Mouse (Mus musculus) myocyte (in vitro differentiated cells): ENCODE data around the gene Best2. TPM values are rescaled to one million over a fixed set of nuclear protein-coding genes. Genes with fewer than 3 reads are reported as not detected.

Experiments used
- H3K27me3 ChIP-seq: one replicate; pipeline ENCODE4 v1.6.1; 2011; ENCODE audit not compliant: control insufficient read depth, insufficient read depth, insufficient read length
- H3K36me3 ChIP-seq: one replicate; pipeline ENCODE4 v1.6.1; 2011; ENCODE audit not compliant: control insufficient read depth, insufficient read depth
- H3K4me2 ChIP-seq: one replicate; pipeline ENCODE4 v1.6.1; 2011; ENCODE audit warnings: low read depth, control low read depth
- H3K4me3 ChIP-seq: one replicate; pipeline ENCODE4 v1.5.1; 2011; ENCODE audit warnings: mild to moderate bottlenecking, control low read depth, moderate library complexity
- H3K79me2 ChIP-seq: one replicate; pipeline ENCODE4 v1.6.1; 2011; ENCODE audit not compliant: control insufficient read depth, insufficient read depth
- H3ac ChIP-seq: one replicate; pipeline ENCODE4 v1.6.1; 2011; ENCODE audit not compliant: control insufficient read depth, insufficient read length
- CEBPB ChIP-seq: IDR thresholded peaks from 2 replicates; pipeline ENCODE4 v1.6.1; 2011; ENCODE audit warnings: mild to moderate bottlenecking, moderate library complexity; ENCODE audit not compliant: poor library complexity, insufficient read depth, severe bottlenecking
- E2F4 ChIP-seq: IDR thresholded peaks from one replicate; pipeline ENCODE4 v1.6.1; 2011; ENCODE audit warnings: mild to moderate bottlenecking, control low read depth, moderate library complexity; ENCODE audit not compliant: insufficient read depth
- MAX ChIP-seq: IDR thresholded peaks from one replicate; pipeline ENCODE4 v1.6.1; 2011; ENCODE audit warnings: low read depth, mild to moderate bottlenecking, control low read depth
- MYOD1 ChIP-seq, 3 experiments: IDR thresholded peaks; one replicate each; pipeline ENCODE4 v1.6.1; 2011; ENCODE audit warnings: control low read depth in 2 of 3, low read depth in 2 of 3, mild to moderate bottlenecking in 2 of 3, moderate library complexity in 1 of 3; ENCODE audit not compliant: insufficient read length in 2 of 3, control insufficient read depth in 1 of 3
- MYOG ChIP-seq, 3 experiments: IDR thresholded peaks; one replicate each; pipeline ENCODE4 v1.6.1; 2011; ENCODE audit warnings: control low read depth in 2 of 3, low read depth in 2 of 3, mild to moderate bottlenecking in 2 of 3; ENCODE audit not compliant: insufficient read length in 2 of 3, control insufficient read depth in 1 of 3, insufficient read depth in 1 of 3
- POLR2A ChIP-seq: IDR thresholded peaks from one replicate; pipeline ENCODE4 v1.6.1; 2011; ENCODE audit warnings: low read depth, mild to moderate bottlenecking, control low read depth, moderate library complexity; ENCODE audit not compliant: insufficient read length
- POLR2AphosphoS2 ChIP-seq: IDR thresholded peaks from one replicate; pipeline ENCODE4 v1.6.1; 2011; ENCODE audit warnings: low read depth, control low read depth; ENCODE audit not compliant: insufficient read length
- REST ChIP-seq: IDR thresholded peaks from one replicate; pipeline ENCODE4 v1.6.1; 2011; ENCODE audit warnings: mild to moderate bottlenecking, control low read depth, moderate library complexity; ENCODE audit not compliant: insufficient read depth, insufficient read length
- SRF ChIP-seq: IDR thresholded peaks from one replicate; pipeline ENCODE4 v1.6.1; 2011; ENCODE audit warnings: low read depth; ENCODE audit not compliant: control insufficient read depth, insufficient read length
- TCF12 ChIP-seq: IDR thresholded peaks from one replicate; pipeline ENCODE4 v1.6.1; 2011; ENCODE audit warnings: mild to moderate bottlenecking, control low read depth; ENCODE audit not compliant: poor library complexity, insufficient read depth, severe bottlenecking
- TCF3 ChIP-seq: IDR thresholded peaks from one replicate; pipeline ENCODE4 v1.6.1; 2011; ENCODE audit warnings: low read depth, control low read depth; ENCODE audit not compliant: insufficient read length
- USF1 ChIP-seq: IDR thresholded peaks from one replicate; pipeline ENCODE4 v1.6.1; 2011; ENCODE audit warnings: low read depth, mild to moderate bottlenecking, control low read depth, moderate library complexity
- polyA plus RNA-seq: library from polyadenylated mRNA; unstranded; fragments of >200 nt; fragmentation: generic; extraction: Trizol; gene quantifications from one replicate; pipeline ENCODE4 v1.2.1, GENCODE M21; 2012; ENCODE audit warnings: missing spikeins

Gene Best2
- polyA plus RNA-seq, 1 experiment = not detected

GRCm38 (mm10) chr8:84976763-84977434 is 37.4 kb downstream of the Best2 start:
- Histone ChIP-seq H3ac (peak overlapping the region; percentile 64), H3K79me2 (peaks cover 18% of the 10 kb centered on the region), H3K4me2 (peak overlapping the region; percentile 99), H3K4me3 (peak overlapping the region; percentile 92), H3K36me3 (peaks cover 7% of the 10 kb centered on the region), H3K27me3 (no peaks in the 10 kb centered on the region)
- no peak for TF ChIP-seq E2F4
- TF ChIP-seq MAX = no peak
- no peak for TF ChIP-seq POLR2AphosphoS2
- TF ChIP-seq POLR2A = no peak
- no peak for TF ChIP-seq CEBPB
- no peak for TF ChIP-seq TCF3
- TF ChIP-seq SRF = no peak
- TF ChIP-seq MYOG (IDR thresholded peaks at IDR 0.05; ENCODE audit: control insufficient read depth in 1 of 3, insufficient read depth in 1 of 3, insufficient read length in 2 of 3, low read depth in 2 of 3) = no peak

GRCm38 (mm10) chr8:84976031-84976762 is 38.1 kb downstream of the Best2 start:
- Histone ChIP-seq H3K27me3 (no peaks in the 10 kb centered on the region), H3ac (peak overlapping the region; percentile 64), H3K4me2 (peak overlapping the region; percentile 99), H3K79me2 (peaks cover 18% of the 10 kb centered on the region), H3K36me3 (peaks cover 7% of the 10 kb centered on the region), H3K4me3 (peak overlapping the region; percentile 92)
- TF ChIP-seq USF1 = no peak
- TF ChIP-seq POLR2AphosphoS2 = peak; percentile 97
- TF ChIP-seq POLR2A = peak; percentile 86
- TF ChIP-seq MYOD1 (IDR thresholded peaks at IDR 0.05; ENCODE audit: control insufficient read depth in 1 of 3, insufficient read length in 2 of 3, low read depth in 2 of 3) = peak in 1 of 3 experiments; percentile 33
- TF ChIP-seq SRF = peak; percentile 100
- no peak for TF ChIP-seq CEBPB
- no peak for TF ChIP-seq E2F4
- TF ChIP-seq MAX = no peak
- TF ChIP-seq TCF3 = peak; percentile 13
- peak; percentile 8 for TF ChIP-seq TCF12
- no peak for TF ChIP-seq REST
- peak; percentile 17 to 87 (median 50) for TF ChIP-seq MYOG (IDR thresholded peaks at IDR 0.05; ENCODE audit: control insufficient read depth in 1 of 3, insufficient read depth in 1 of 3, insufficient read length in 2 of 3, low read depth in 2 of 3)

- Histone ChIP-seq H3K79me2 (peaks cover 22% of the 10 kb centered on the region), H3K27me3 (no peaks in the 10 kb centered on the region), H3ac (no peak overlapping the region), H3K4me2 (peak overlapping the region; percentile 99), H3K36me3 (peaks cover 7% of the 10 kb centered on the region), H3K4me3 (peak overlapping the region; percentile 92)
- TF ChIP-seq POLR2A (no peak), POLR2AphosphoS2 (peak; percentile 68)
These were observed 38.9 kb downstream of the Best2 start for GRCm38 (mm10) chr8:84975434-84975833.

- H3K4me2 ChIP-seq = peak overlapping the region; percentile 99
- TF ChIP-seq MYOG (IDR thresholded peaks at IDR 0.05; ENCODE audit: control insufficient read depth in 1 of 3, insufficient read depth in 1 of 3, insufficient read length in 2 of 3, low read depth in 2 of 3) (no peak), POLR2A (no peak), REST (no peak), E2F4 (no peak), SRF (no peak), MYOD1 (IDR thresholded peaks at IDR 0.05; ENCODE audit: control insufficient read depth in 1 of 3, insufficient read length in 2 of 3, low read depth in 2 of 3) (no peak), MAX (no peak), CEBPB (no peak), TCF12 (no peak), POLR2AphosphoS2 (no peak), USF1 (no peak), TCF3 (no peak)
These were observed 39.7 kb downstream of the Best2 start for GRCm38 (mm10) chr8:84974543-84975142.

More at GRCm38 (mm10) chr8:84974543-84975142, 39.7 kb downstream of the Best2 start:
- Histone ChIP-seq H3K36me3 (peaks cover 7% of the 10 kb centered on the region), H3K4me3 (peak overlapping the region; percentile 92), H3ac (no peak overlapping the region), H3K79me2 (peaks cover 30% of the 10 kb centered on the region), H3K27me3 (no peaks in the 10 kb centered on the region)
